Mouse (Mus musculus) erythroblast, embryonic 14.5 days (primary cell): ENCODE measurements around the gene Csmd2. TPM values are rescaled to one million over a fixed set of nuclear protein-coding genes. Genes with fewer than 3 reads are reported as not detected.

Source experiments
- H3K27me3 ChIP-seq: 2 replicates; pipeline ENCODE4 v1.6.1; 2012; ENCODE audit warnings: inconsistent platforms; ENCODE audit not compliant: control insufficient read depth
- H3K36me3 ChIP-seq: 2 replicates; pipeline ENCODE4 v1.6.1; 2012; ENCODE audit warnings: mild to moderate bottlenecking, inconsistent platforms; ENCODE audit not compliant: control insufficient read depth
- H3K4me1 ChIP-seq: 2 replicates; pipeline ENCODE4 v1.6.1; 2012; ENCODE audit warnings: inconsistent platforms; ENCODE audit not compliant: control insufficient read depth
- H3K4me3 ChIP-seq: replicated peaks from 2 replicates; pipeline ENCODE3; 2012; ENCODE audit warnings: moderate library complexity, mild to moderate bottlenecking, inconsistent platforms
- H3K9me3 ChIP-seq: 2 replicates; pipeline ENCODE4 v1.6.1; 2012; ENCODE audit warnings: low read length, inconsistent platforms, mixed read lengths; ENCODE audit not compliant: control insufficient read depth
- GATA1 ChIP-seq: IDR thresholded peaks from 2 replicates; pipeline ENCODE4 v1.6.1; 2012; ENCODE audit warnings: low read length, inconsistent platforms, mixed read lengths
- TAL1 ChIP-seq: IDR thresholded peaks from 3 replicates; pipeline ENCODE4 v1.6.1; 2012; ENCODE audit warnings: low read length, inconsistent platforms, mixed read lengths
- polyA plus RNA-seq: library from polyadenylated mRNA; stranded (reverse); fragments of >175 nt; gene quantifications from 2 replicates; pipeline ENCODE4 v1.2.3, GENCODE M21; 2012

The Csmd2 gene
- polyA plus RNA-seq, 1 experiment = not detected

DNA sequence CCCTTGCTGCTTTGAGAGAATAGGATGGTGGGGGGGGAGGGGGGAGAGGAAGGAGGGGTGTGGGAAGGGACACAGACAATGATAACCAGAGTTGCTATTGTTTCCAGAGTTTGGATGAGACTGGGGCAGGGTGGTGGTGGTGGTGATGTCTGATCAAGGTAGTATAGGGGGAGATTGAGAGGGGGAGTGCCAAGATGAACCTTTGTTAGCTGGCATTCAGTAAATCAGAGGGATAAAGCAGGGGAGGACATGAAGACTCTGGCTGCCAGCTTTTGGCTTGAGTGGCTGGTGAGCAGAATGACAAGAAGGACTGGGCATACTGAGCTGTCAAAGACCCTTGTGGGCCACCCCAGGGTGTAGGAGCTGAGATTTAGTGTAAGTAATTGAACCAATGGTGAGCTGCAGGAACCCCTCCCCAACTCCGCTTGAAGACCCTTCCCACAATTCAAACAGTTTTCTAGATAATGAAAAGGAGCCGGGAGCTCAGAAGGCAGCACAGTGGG is 254.2 kb downstream of the Csmd2 start:
- Histone ChIP-seq H3K9me3 (peaks cover 15% of the 10 kb centered on the region), H3K36me3 (no peaks in the 10 kb centered on the region), H3K27me3 (no peaks in the 10 kb centered on the region), H3K4me3 (no peak overlapping the region), H3K4me1 (no peaks in the 10 kb centered on the region)
- TF ChIP-seq TAL1 = no peak
- TF ChIP-seq GATA1 = no peak

- TF ChIP-seq GATA1 (no peak), TAL1 (no peak)
- Histone ChIP-seq H3K4me3 (no peak overlapping the region), H3K4me1 (no peaks in the 10 kb centered on the region), H3K36me3 (no peaks in the 10 kb centered on the region), H3K9me3 (peaks cover 35% of the 10 kb centered on the region), H3K27me3 (no peaks in the 10 kb centered on the region)
These were observed 257.5 kb downstream of the Csmd2 start for GRCm38 (mm10) chr4:128245201-128245600.

- H3K36me3 ChIP-seq = no peaks in the 10 kb centered on the region
- H3K9me3 ChIP-seq = peaks cover 63% of the 10 kb centered on the region
- no peak overlapping the region for H3K4me3 ChIP-seq
- TF ChIP-seq GATA1 (no peak), TAL1 (no peak)
- no peaks in the 10 kb centered on the region for H3K4me1 ChIP-seq
- no peaks in the 10 kb centered on the region for H3K27me3 ChIP-seq
These were observed 261.0 kb downstream of the Csmd2 start for GRCm38 (mm10) chr4:128248676-128249075.

DNA sequence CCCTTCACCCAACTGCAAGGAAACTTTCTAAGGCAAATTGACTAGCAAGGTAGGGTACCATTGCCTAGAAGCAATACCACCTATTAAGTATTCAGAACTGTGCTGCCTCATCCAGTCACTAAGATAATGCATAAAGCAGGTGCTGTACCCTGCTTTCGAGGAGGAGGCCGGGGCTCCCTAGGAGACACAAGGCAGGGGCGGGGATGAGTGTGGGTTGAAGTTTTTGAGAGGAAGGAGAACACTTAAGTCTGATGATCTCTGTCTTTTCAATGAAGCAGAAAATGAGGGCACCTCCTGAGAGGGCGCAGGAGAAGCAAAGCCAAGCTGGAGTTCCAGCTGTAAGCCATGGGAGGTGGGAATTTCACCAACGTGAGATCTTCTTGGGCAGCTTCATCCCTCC is 271.6 kb downstream of the Csmd2 start:
- peaks cover 48% of the 10 kb centered on the region for H3K9me3 ChIP-seq
- TF ChIP-seq GATA1 = no peak
- TF ChIP-seq TAL1 = no peak
- no peak overlapping the region for H3K4me3 ChIP-seq
- no peaks in the 10 kb centered on the region for H3K27me3 ChIP-seq
- no peaks in the 10 kb centered on the region for H3K4me1 ChIP-seq
- no peaks in the 10 kb centered on the region for H3K36me3 ChIP-seq

DNA sequence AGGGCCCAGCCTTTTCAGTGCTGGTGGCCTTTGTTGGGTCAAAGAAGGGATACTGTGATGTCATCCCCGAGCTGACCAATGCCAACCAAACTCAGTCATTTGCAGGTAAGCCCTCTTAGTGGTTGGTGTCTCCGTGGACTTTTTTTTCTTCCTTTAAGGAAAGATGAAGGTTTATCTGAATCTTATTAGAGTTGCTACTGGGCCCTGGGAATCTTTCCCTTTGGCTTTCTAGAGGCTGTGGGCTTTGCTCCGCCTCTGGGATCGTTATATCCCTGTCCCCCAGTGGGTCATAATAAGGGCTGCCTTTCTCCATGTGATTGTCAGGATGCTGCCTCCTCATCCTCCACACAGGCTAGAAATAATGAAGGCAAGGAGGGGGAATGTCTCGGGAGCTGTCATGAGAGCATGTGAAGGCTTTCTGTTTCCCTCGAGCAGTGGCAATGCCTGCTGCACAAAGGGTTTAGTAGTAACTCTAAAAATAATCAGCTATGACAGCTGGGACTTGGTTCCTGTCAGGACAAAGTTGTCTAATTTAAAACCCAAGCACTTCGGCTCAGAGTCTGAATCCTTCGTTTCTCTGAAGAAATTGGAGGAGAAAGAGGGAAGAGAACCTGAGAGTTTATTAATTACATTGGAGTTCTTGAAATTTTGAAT is 273.4 kb downstream of the Csmd2 start, which contains the start of gene Hmgb4:
Gene Hmgb4 (minus strand): TSS at position 51 of the 654 bp plus-strand sequence.
- TF ChIP-seq GATA1 (no peak), TAL1 (no peak)
- Histone ChIP-seq H3K4me3 (no peak within 1 kb of the TSS), H3K36me3 (no peaks in the 10 kb centered on the region), H3K9me3 (peaks cover 59% of the 10 kb centered on the region), H3K4me1 (no peaks in the 10 kb centered on the region), H3K27me3 (no peaks in the 10 kb centered on the region)

GRCm38 (mm10) chr4:128264491-128264890 is 276.8 kb downstream of the Csmd2 start:
- no peaks in the 10 kb centered on the region for H3K27me3 ChIP-seq
- no peak overlapping the region for H3K4me3 ChIP-seq
- H3K9me3 ChIP-seq = peaks cover 74% of the 10 kb centered on the region
- H3K4me1 ChIP-seq = no peaks in the 10 kb centered on the region
- no peak for TF ChIP-seq GATA1
- TF ChIP-seq TAL1 = no peak
- no peaks in the 10 kb centered on the region for H3K36me3 ChIP-seq

DNA sequence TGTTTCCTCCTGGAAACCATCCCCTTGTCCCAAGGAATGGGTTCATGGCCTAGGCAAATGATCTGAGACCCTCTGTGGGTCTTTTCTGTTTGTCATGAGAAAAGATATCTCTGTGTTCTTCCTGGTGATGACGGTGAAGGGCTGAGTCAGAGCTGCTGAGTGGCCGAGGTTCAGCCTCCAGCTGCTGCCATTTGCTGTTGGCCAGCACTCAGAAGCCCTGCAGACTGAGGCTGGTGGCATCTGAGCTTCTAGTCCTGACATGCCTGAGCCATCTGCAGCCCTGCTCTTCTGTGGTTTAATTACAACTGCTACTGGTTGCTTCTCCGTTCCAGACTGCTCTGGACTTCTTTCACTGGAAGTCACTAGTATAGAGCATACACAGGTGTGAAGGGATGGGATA is 277.7 kb downstream of the Csmd2 start:
- Histone ChIP-seq H3K9me3 (peaks cover 72% of the 10 kb centered on the region), H3K4me3 (no peak overlapping the region), H3K27me3 (no peaks in the 10 kb centered on the region), H3K36me3 (no peaks in the 10 kb centered on the region), H3K4me1 (no peaks in the 10 kb centered on the region)
- no peak for TF ChIP-seq GATA1
- TF ChIP-seq TAL1 = no peak

DNA sequence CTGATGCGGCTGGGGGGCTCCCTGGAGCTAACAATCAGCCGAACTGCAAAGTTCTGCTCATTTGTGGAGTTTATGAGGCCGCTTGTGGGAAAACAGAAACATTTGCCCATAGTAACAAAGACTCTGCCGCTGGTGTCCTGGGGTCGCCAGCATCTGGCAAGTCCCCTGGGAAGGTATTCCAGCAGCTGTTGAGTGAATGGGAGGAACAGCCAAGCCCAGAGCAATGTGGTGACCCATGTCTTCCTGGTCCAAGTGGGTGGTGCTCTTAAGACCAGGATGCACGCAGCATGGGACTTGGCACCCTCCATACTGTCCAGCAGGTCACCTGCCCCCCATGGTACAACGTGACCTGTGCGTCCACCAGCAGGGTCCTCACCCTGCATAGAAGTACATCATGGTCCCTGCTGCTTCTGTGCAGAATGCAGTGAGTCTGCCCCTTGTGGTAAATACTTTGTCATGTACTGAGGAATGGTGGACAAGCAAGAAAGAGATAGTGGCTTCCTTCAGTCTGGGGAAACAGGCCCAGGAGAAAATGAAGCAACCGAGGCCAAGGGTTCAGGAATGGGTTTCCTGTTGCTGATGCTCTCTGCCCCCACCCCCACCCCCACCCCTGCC is 281.7 kb downstream of the Csmd2 start:
- Histone ChIP-seq H3K36me3 (no peaks in the 10 kb centered on the region), H3K4me3 (no peak overlapping the region), H3K4me1 (no peaks in the 10 kb centered on the region), H3K27me3 (no peaks in the 10 kb centered on the region), H3K9me3 (peaks cover 76% of the 10 kb centered on the region)
- TF ChIP-seq TAL1 (no peak), GATA1 (no peak)

DNA sequence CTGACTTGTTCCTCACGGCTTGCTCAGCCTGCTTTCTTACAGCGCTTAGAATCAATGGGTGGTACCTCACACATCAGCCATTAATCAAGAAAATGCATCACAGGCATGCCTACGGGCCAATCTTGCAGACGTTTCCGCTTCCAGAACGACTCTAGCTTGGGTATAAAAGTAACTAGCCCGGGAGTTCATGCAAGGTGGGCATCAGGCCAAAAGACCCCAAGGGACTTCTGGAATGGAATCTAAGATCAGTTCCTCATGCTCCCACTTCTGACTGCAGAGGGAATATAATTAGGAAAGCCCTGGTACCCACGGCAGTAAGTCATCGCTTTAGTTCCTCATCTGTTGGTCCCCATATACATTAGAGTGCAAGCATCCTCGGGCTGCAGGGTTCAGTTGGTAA is 282.5 kb downstream of the Csmd2 start:
- Histone ChIP-seq H3K4me3 (no peak overlapping the region), H3K9me3 (peaks cover 72% of the 10 kb centered on the region), H3K27me3 (no peaks in the 10 kb centered on the region), H3K4me1 (no peaks in the 10 kb centered on the region), H3K36me3 (no peaks in the 10 kb centered on the region)
- TF ChIP-seq TAL1 (no peak), GATA1 (no peak)

- Histone ChIP-seq H3K4me3 (no peak overlapping the region), H3K27me3 (no peaks in the 10 kb centered on the region), H3K4me1 (no peaks in the 10 kb centered on the region), H3K9me3 (peaks cover 67% of the 10 kb centered on the region), H3K36me3 (no peaks in the 10 kb centered on the region)
- TF ChIP-seq TAL1 (no peak), GATA1 (no peak)
These were observed 283.3 kb downstream of the Csmd2 start for GRCm38 (mm10) chr4:128270931-128271330.
